Mouse (Mus musculus): ENCODE data around the gene Lrrc75b.

Gene Lrrc75b

DNA sequence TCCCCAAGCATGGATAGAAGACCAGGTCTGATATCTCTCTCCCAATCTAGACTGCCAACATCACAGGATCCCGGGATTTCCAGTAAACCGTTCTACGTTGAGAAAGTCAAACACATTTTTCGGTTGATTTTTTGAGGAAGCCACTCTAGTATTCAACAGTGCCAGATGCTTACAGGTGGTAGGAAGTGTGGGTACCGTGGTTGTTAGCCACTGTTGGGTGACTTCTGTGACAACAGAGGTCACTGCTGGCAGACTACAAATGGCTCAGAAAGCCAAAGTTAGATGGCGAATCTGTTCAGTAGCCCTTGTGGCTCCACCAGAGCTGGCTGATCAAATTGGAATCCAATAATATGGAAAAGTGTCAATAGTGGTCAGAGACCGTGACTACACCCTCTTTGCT is 56.4 kb downstream of the Lrrc75b start:
- DNase-seq (ENCODE audit: low read depth, low spot score) = no peak

DNA sequence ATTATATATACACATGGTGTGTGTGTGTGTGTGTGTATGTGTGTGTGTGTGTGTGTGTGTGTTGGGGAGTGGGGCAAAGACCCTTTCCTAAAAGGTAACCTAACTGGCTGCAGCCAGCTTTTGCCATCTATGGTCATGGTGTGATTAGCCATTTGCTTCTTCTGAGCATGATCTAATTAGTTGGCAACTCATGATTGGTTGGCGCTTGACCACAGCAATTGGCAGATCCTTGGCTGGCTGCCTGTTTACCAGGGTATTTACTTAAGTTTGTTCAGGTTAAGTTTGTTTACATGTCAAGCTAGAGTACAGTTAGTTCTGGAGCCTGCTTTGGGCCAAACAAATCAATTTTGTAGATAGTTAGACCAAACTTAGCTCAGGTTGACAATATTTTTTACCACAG is 58.5 kb downstream of the Lrrc75b start:
- DNase-seq (ENCODE audit: low read depth, low spot score) = no peak

DNA sequence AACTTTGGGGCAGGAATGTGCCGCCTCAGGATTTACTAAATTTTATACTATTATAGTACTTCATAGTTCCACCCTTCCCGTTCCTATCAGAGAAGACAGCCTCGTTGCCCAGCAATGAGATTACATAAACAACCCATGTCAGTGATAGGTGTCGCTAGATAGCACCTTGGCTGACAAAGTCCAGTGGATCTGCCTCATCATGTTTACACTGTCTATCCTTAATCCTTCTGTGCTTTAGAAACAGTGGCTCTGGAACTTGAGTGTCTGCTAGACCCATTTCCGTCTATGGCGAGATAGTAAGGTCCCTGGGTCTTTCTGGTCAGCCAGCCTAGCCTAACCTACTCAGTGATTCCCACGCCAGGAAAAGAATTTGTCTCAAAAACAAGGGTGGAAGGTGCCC is 59.8 kb downstream of the Lrrc75b start:
- DNase-seq (ENCODE audit: low read depth, low spot score) = no peak
